Mouse (Mus musculus) A20 (cell line): ENCODE measurements around the gene Tex12.

ENCODE experiments used
- DNase-seq: peaks from one replicate; pipeline ENCODE4 v3.0.0-alpha.2; 2011; ENCODE audit warnings: low read depth, low spot score

Gene Tex12

GRCm38 (mm10) chr9:50518781-50519180, 42.3 kb downstream of the Tex12 start:
- peak; percentile 42 for DNase-seq

DNA sequence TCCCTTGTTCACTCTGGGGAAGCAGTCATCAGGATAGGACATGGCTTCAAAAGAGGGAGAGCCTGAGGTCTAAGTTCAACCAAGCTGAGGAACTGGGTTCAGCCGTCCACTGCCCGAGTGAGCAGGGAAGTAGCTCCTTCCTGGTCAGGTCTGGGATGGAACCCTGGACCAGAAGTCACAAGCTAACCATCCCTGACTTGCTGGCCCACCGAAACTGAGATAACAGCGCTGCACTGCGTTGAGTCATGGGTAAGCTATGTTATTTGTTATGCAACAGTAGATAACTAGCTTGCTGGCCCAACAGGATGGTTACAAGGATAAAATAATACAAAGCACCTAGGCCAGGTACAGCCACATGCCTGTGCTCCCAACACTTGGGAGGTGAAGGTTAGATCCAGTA, 45.7 kb downstream of the Tex12 start:
- DNase-seq: no peak

DNA sequence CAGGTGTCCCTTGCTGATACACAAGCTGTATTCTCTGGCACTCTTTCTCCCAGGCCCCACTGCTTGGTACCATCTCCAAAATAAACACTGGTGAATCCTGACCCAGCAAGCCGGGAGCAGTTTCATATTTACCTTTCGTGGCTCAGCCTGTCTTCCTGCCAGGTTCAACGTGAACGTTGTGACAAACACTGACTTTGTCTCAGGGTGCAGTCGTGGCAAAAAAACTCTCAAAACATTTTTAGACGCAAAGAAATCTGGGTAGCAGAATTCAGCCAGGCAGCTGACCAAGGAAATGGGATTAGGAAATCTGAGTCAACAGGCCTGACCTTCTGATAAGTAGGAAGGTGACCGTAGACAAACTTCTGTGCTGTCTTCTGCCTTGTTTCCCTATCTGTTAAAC, 53.6 kb downstream of the Tex12 start:
- no peak for DNase-seq
